Mouse (Mus musculus) limb, embryonic 14.5 days (tissue): Measurements from ENCODE around the gene Fam129c. TPM values are rescaled to one million over a fixed set of nuclear protein-coding genes. Genes with fewer than 3 reads are reported as not detected.

Source experiments
- ATAC-seq: fragments of 200-750 bp; cut with Nextera tagmentation; 2 replicates; pipeline ENCODE4 v1.8.0; 2017; ENCODE audit warnings: low read depth, moderate number of reproducible peaks, moderate TSS enrichment; ENCODE audit not compliant: low FRiP score
- DNase-seq: peaks from one replicate; pipeline ENCODE4 v3.0.0-alpha.2; 2015; ENCODE audit warnings: low spot score
- H3K27ac ChIP-seq: fragments of 300-500 bp; sonication (generic); replicated peaks from 2 replicates; pipeline ENCODE4 v1.5.1; 2014; ENCODE audit warnings: low read depth, mild to moderate bottlenecking, low read length, moderate library complexity, mixed read lengths
- H3K27me3 ChIP-seq: fragments of 300-500 bp; sonication (generic); 2 replicates; pipeline ENCODE4 v1.6.1; 2014; ENCODE audit warnings: low read length, mixed read lengths; ENCODE audit not compliant: control insufficient read depth, insufficient read depth
- H3K36me3 ChIP-seq: fragments of 300-500 bp; sonication (generic); 2 replicates; pipeline ENCODE4 v1.6.1; 2014; ENCODE audit warnings: mild to moderate bottlenecking, low read length, moderate library complexity, mixed read lengths; ENCODE audit not compliant: control insufficient read depth, insufficient read depth
- H3K4me1 ChIP-seq: fragments of 300-500 bp; sonication (generic); 2 replicates; pipeline ENCODE4 v1.6.1; 2014; ENCODE audit warnings: antibody characterized with exemption, low read length, mixed read lengths; ENCODE audit not compliant: control insufficient read depth, insufficient read depth
- H3K4me2 ChIP-seq: fragments of 300-500 bp; sonication (generic); replicated peaks from 2 replicates; pipeline ENCODE4 v1.6.1; 2014; ENCODE audit warnings: low read depth, mild to moderate bottlenecking, low read length, moderate library complexity; ENCODE audit not compliant: severe bottlenecking
- H3K4me3 ChIP-seq: fragments of 300-500 bp; sonication (generic); replicated peaks from 2 replicates; pipeline ENCODE4 v1.5.1; 2014; ENCODE audit warnings: low read length
- H3K9ac ChIP-seq: fragments of 300-500 bp; sonication (generic); 2 replicates; pipeline ENCODE4 v1.6.1; 2014; ENCODE audit warnings: mild to moderate bottlenecking, low read depth, low read length, moderate library complexity; ENCODE audit not compliant: severe bottlenecking
- H3K9me3 ChIP-seq: fragments of 300-500 bp; sonication (generic); 2 replicates; pipeline ENCODE4 v1.6.1; 2016; ENCODE audit warnings: low read length; ENCODE audit not compliant: control insufficient read depth
- POLR2A ChIP-seq: fragments of 200-500 bp; IDR thresholded peaks from 2 replicates; pipeline ENCODE4 v1.8.0; 2012; ENCODE audit warnings: inconsistent platforms, mild to moderate bottlenecking, moderate library complexity, borderline replicate concordance; ENCODE audit not compliant: insufficient read depth, insufficient read length; ENCODE audit errors: extremely low read depth
- WGBS: fragments of 180-500 bp; shearing (Covaris S2); extraction: QIAGEN DNeasy Blood & Tissue Kit; methylation state at CpG from one replicate; pipeline ENCODE4 v1.1.7; 2014; 5-methylcytosine and 5-hydroxymethylcytosine counted together
- microRNA-seq: library from miRNA; unstranded; fragments of <30 nt; microRNA quantifications from one replicate; pipeline ENCODE4, GENCODE M21; 2016
- polyA plus RNA-seq, 2 experiments: library from polyadenylated mRNA; depleted of rRNA in 1 of 2; stranded (reverse) in 1 of 2; unstranded in 1 of 2; fragments of >200 nt; fragmentation: Nextera tagmentation in 1 of 2; extraction: Ambion mirVana in 1 of 2; gene quantifications; 2 replicates each; pipeline versions ENCODE4 v1.2.1 to v1.2.3; 2012 to 2014

The Fam129c gene
- polyA plus RNA-seq, 2 experiments, result 2.9 to 7.5 TPM

GRCm38 (mm10) chr8:71645510-71645909, 48.1 kb downstream of the Fam129c start:
- H3K9me3 ChIP-seq, result no peaks in the 10 kb centered on the region
- no peak overlapping the region for H3K4me3 ChIP-seq
- 85% methylated on average over 9 of the region's 9 CpGs for whole genome bisulfite sequencing
- ATAC-seq (no peak), DNase-seq (no peak)
- no peaks in the 10 kb centered on the region for H3K4me1 ChIP-seq
- H3K9ac ChIP-seq, result no peak overlapping the region
- no peak overlapping the region for H3K27ac ChIP-seq
- no peaks in the 10 kb centered on the region for H3K27me3 ChIP-seq
- H3K36me3 ChIP-seq, result no peaks in the 10 kb centered on the region
- TF ChIP-seq POLR2A, result no peak
- H3K4me2 ChIP-seq, result no peak overlapping the region

GRCm38 (mm10) chr8:71654600-71654999, 57.2 kb downstream of the Fam129c start:
- peak overlapping the region; percentile 39; the same call in 1 of the 2 replicates for H3K4me2 ChIP-seq
- ATAC-seq, result 0 out of 2 replicates have a peak, but pooled peaks have one; percentile 21
- H3K9ac ChIP-seq, result no peak overlapping the region
- peak overlapping the region; percentile 21 for H3K4me3 ChIP-seq
- no peaks in the 10 kb centered on the region for H3K4me1 ChIP-seq
- no peak for DNase-seq
- H3K36me3 ChIP-seq, result no peaks in the 10 kb centered on the region
- 2% methylated on average over 23 of the region's 24 CpGs for WGBS
- H3K27ac ChIP-seq, result no peak overlapping the region
- peaks cover 40% of the 10 kb centered on the region for H3K27me3 ChIP-seq
- TF ChIP-seq POLR2A, result no peak
- no peaks in the 10 kb centered on the region for H3K9me3 ChIP-seq

Small RNA genes lying within 50 kb of the gene (microRNA-seq; reads per million reads assigned to microRNA genes)
- gene Mir6769b, result not detected

Other genes with a start within 250 kb of the Fam129c start
- 158 and 189 TPM in 2 replicates for gene Use1, start 230.8 kb upstream of the Fam129c start, polyA plus RNA-seq (2012; rRNA removed)
- 114 and 128 TPM in 2 replicates for gene Use1, start 230.8 kb upstream of the Fam129c start, polyA plus RNA-seq (2014; fragmentation: Nextera tagmentation; extraction: Ambion mirVana)
- gene Ocel1, start 226.3 kb upstream of the Fam129c start, polyA plus RNA-seq (2012; rRNA removed), result 4.2 and 4.6 TPM in 2 replicates
- gene Ocel1, start 226.3 kb upstream of the Fam129c start, polyA plus RNA-seq (2014; fragmentation: Nextera tagmentation; extraction: Ambion mirVana), result 3.8 and 4.3 TPM in 2 replicates
- 80.8 and 113 TPM in 2 replicates for gene Nr2f6, start 215.7 kb upstream of the Fam129c start, polyA plus RNA-seq (2012; rRNA removed)
- gene Nr2f6, start 215.7 kb upstream of the Fam129c start, polyA plus RNA-seq (2014; fragmentation: Nextera tagmentation; extraction: Ambion mirVana), result 63.1 and 66.9 TPM in 2 replicates
- gene Ushbp1, start 201.8 kb upstream of the Fam129c start, polyA plus RNA-seq (2012; rRNA removed), result 15.7 and 16.7 TPM in 2 replicates
- gene Ushbp1, start 201.8 kb upstream of the Fam129c start, polyA plus RNA-seq (2014; fragmentation: Nextera tagmentation; extraction: Ambion mirVana), result 7.6 and 9.1 TPM in 2 replicates
- 117 and 122 TPM in 2 replicates for gene Babam1, start 200.8 kb upstream of the Fam129c start, polyA plus RNA-seq (2012; rRNA removed)
- 87.7 and 88.6 TPM in 2 replicates for gene Babam1, start 200.8 kb upstream of the Fam129c start, polyA plus RNA-seq (2014; fragmentation: Nextera tagmentation; extraction: Ambion mirVana)
- gene Ankle1, start 191.6 kb upstream of the Fam129c start, polyA plus RNA-seq (2012; rRNA removed), result 60.7 and 70.5 TPM in 2 replicates
- 17.0 and 21.8 TPM in 2 replicates for gene Ankle1, start 191.6 kb upstream of the Fam129c start, polyA plus RNA-seq (2014; fragmentation: Nextera tagmentation; extraction: Ambion mirVana)
- gene Abhd8, start 134.0 kb upstream of the Fam129c start, polyA plus RNA-seq (2012; rRNA removed), result 72.6 and 88.1 TPM in 2 replicates
- 48.6 and 57.1 TPM in 2 replicates for gene Abhd8, start 134.0 kb upstream of the Fam129c start, polyA plus RNA-seq (2014; fragmentation: Nextera tagmentation; extraction: Ambion mirVana)
- 62.3 and 70.6 TPM in 2 replicates for gene Mrpl34, start 132.7 kb upstream of the Fam129c start, polyA plus RNA-seq (2012; rRNA removed)
- 121 and 130 TPM in 2 replicates for gene Mrpl34, start 132.7 kb upstream of the Fam129c start, polyA plus RNA-seq (2014; fragmentation: Nextera tagmentation; extraction: Ambion mirVana)
- 101 and 127 TPM in 2 replicates for gene Dda1, start 128.4 kb upstream of the Fam129c start, polyA plus RNA-seq (2012; rRNA removed)
- 94.6 and 99.6 TPM in 2 replicates for gene Dda1, start 128.4 kb upstream of the Fam129c start, polyA plus RNA-seq (2014; fragmentation: Nextera tagmentation; extraction: Ambion mirVana)
- 37.2 and 43.3 TPM in 2 replicates for gene Ano8, start 111.7 kb upstream of the Fam129c start, polyA plus RNA-seq (2012; rRNA removed)
- 1.8 and 3.0 TPM in 2 replicates for gene Ano8, start 111.7 kb upstream of the Fam129c start, polyA plus RNA-seq (2014; fragmentation: Nextera tagmentation; extraction: Ambion mirVana)
- gene Gtpbp3, start 109.5 kb upstream of the Fam129c start, polyA plus RNA-seq (2012; rRNA removed), result 41.6 and 59.5 TPM in 2 replicates
- 5.9 and 6.8 TPM in 2 replicates for gene Gtpbp3, start 109.5 kb upstream of the Fam129c start, polyA plus RNA-seq (2014; fragmentation: Nextera tagmentation; extraction: Ambion mirVana)
- 59.8 and 77.7 TPM in 2 replicates for gene Plvap, start 85.9 kb upstream of the Fam129c start, polyA plus RNA-seq (2012; rRNA removed)
- gene Plvap, start 85.9 kb upstream of the Fam129c start, polyA plus RNA-seq (2014; fragmentation: Nextera tagmentation; extraction: Ambion mirVana), result 53.2 and 57.2 TPM in 2 replicates
- 1.3 and 1.6 TPM in 2 replicates for gene Ccdc194, start 71.9 kb upstream of the Fam129c start, polyA plus RNA-seq (2012; rRNA removed)
- gene Ccdc194, start 71.9 kb upstream of the Fam129c start, polyA plus RNA-seq (2014; fragmentation: Nextera tagmentation; extraction: Ambion mirVana), result 0.57 and 1.2 TPM in 2 replicates
- gene Bst2, start 60.2 kb upstream of the Fam129c start, polyA plus RNA-seq (2012; rRNA removed), result 47.2 and 50.6 TPM in 2 replicates
- gene Bst2, start 60.2 kb upstream of the Fam129c start, polyA plus RNA-seq (2014; fragmentation: Nextera tagmentation; extraction: Ambion mirVana), result 12.4 and 16.5 TPM in 2 replicates
- gene Mvb12a, start 54.7 kb upstream of the Fam129c start, polyA plus RNA-seq (2012; rRNA removed), result 107 and 169 TPM in 2 replicates
- gene Mvb12a, start 54.7 kb upstream of the Fam129c start, polyA plus RNA-seq (2014; fragmentation: Nextera tagmentation; extraction: Ambion mirVana), result 104 and 107 TPM in 2 replicates
- gene Tmem221, start 38.8 kb upstream of the Fam129c start, polyA plus RNA-seq (2012; rRNA removed), result 0.34 and 0.59 TPM in 2 replicates
- 0.48 and 0.89 TPM in 2 replicates for gene Tmem221, start 38.8 kb upstream of the Fam129c start, polyA plus RNA-seq (2014; fragmentation: Nextera tagmentation; extraction: Ambion mirVana)
- gene Nxnl1, start 31.0 kb upstream of the Fam129c start, polyA plus RNA-seq (2012; rRNA removed), result not detected in 2 replicates
- 0.25 TPM in 1 of 2 replicates, not detected in the other for gene Nxnl1, start 31.0 kb upstream of the Fam129c start, polyA plus RNA-seq (2014; fragmentation: Nextera tagmentation; extraction: Ambion mirVana)
- 87.8 and 133 TPM in 2 replicates for gene Slc27a1, start 28.8 kb upstream of the Fam129c start, polyA plus RNA-seq (2012; rRNA removed)
- gene Slc27a1, start 28.8 kb upstream of the Fam129c start, polyA plus RNA-seq (2014; fragmentation: Nextera tagmentation; extraction: Ambion mirVana), result 24.3 and 25.9 TPM in 2 replicates
- gene Pgls, start 5.5 kb upstream of the Fam129c start, polyA plus RNA-seq (2012; rRNA removed), result 141 and 216 TPM in 2 replicates
- 249 and 255 TPM in 2 replicates for gene Pgls, start 5.5 kb upstream of the Fam129c start, polyA plus RNA-seq (2014; fragmentation: Nextera tagmentation; extraction: Ambion mirVana)
- gene Colgalt1, start 13.3 kb downstream of the Fam129c start, polyA plus RNA-seq (2012; rRNA removed), result 240 and 285 TPM in 2 replicates
- gene Colgalt1, start 13.3 kb downstream of the Fam129c start, polyA plus RNA-seq (2014; fragmentation: Nextera tagmentation; extraction: Ambion mirVana), result 114 and 116 TPM in 2 replicates
- 0.28 and 0.39 TPM in 2 replicates for gene Unc13a, start 74.1 kb downstream of the Fam129c start, polyA plus RNA-seq (2012; rRNA removed)
- gene Unc13a, start 74.1 kb downstream of the Fam129c start, polyA plus RNA-seq (2014; fragmentation: Nextera tagmentation; extraction: Ambion mirVana), result 0.91 and 0.97 TPM in 2 replicates
- gene Jak3, start 78.6 kb downstream of the Fam129c start, polyA plus RNA-seq (2012; rRNA removed), result 8.0 and 11.1 TPM in 2 replicates
- 5.2 and 5.3 TPM in 2 replicates for gene Jak3, start 78.6 kb downstream of the Fam129c start, polyA plus RNA-seq (2014; fragmentation: Nextera tagmentation; extraction: Ambion mirVana)
- gene Insl3, start 91.6 kb downstream of the Fam129c start, polyA plus RNA-seq (2012; rRNA removed), result 1.8 and 2.5 TPM in 2 replicates
- gene Insl3, start 91.6 kb downstream of the Fam129c start, polyA plus RNA-seq (2014; fragmentation: Nextera tagmentation; extraction: Ambion mirVana), result 1.7 TPM in 1 of 2 replicates, not detected in the other
- gene B3gnt3, start 104.1 kb downstream of the Fam129c start, polyA plus RNA-seq (2012; rRNA removed), result 1.1 and 1.5 TPM in 2 replicates
- gene B3gnt3, start 104.1 kb downstream of the Fam129c start, polyA plus RNA-seq (2014; fragmentation: Nextera tagmentation; extraction: Ambion mirVana), result 0.67 and 0.77 TPM in 2 replicates
- 10.4 and 11.0 TPM in 2 replicates for gene Fcho1, start 128.1 kb downstream of the Fam129c start, polyA plus RNA-seq (2012; rRNA removed)
- 3.3 and 3.6 TPM in 2 replicates for gene Fcho1, start 128.1 kb downstream of the Fam129c start, polyA plus RNA-seq (2014; fragmentation: Nextera tagmentation; extraction: Ambion mirVana)